Mouse (Mus musculus): ENCODE results near the gene Itpr2. TPM values are rescaled to one million over a fixed set of nuclear protein-coding genes. Genes with fewer than 3 reads are reported as not detected.

Itpr2 gene
- polyA plus RNA-seq, 1 experiment from 2014 or later: 4.1 TPM

DNA sequence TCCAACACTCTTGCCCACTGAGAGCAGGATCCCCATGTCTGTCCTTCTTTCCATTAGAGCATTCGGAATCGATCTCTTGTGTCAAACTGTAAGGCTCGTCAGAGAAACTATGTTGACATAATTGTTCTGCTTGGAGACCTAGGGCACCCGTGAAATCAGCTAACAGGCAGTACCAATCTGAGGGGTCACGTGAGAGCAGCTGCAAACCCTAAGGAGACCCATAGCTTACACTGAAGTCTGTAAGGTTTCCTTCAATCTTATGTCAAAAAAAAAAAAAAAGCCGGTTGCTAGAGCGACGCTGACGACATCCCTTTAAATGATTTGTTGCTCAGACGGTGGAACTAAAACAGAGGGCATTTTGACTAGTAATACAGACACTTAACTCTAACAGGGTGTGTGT lies 212.2 kb downstream of the Itpr2 start:
- Histone ChIP-seq H3K27me3 (replicated peaks) (no peaks in the 10 kb centered on the region), H3K9ac (no peak overlapping the region), H3K27ac (no peak overlapping the region), H3K4me2 (no peak overlapping the region), H3K4me1 (no peaks in the 10 kb centered on the region), H3K4me3 (no peak overlapping the region), H3K36me3 (no peaks in the 10 kb centered on the region), H3K9me3 (replicated peaks) (no peaks in the 10 kb centered on the region)
- no peak for ATAC-seq
- WGBS (ENCODE audit: insufficient replicate concordance): 72% methylated on average over 10 of the region's 10 CpGs

GRCm38 (mm10) chr6:146288266-146288665 lies 213.8 kb downstream of the Itpr2 start:
- Histone ChIP-seq H3K9ac (no peak overlapping the region), H3K4me2 (no peak overlapping the region), H3K4me1 (no peaks in the 10 kb centered on the region), H3K27ac (no peak overlapping the region), H3K4me3 (no peak overlapping the region), H3K9me3 (replicated peaks) (no peaks in the 10 kb centered on the region), H3K36me3 (no peaks in the 10 kb centered on the region), H3K27me3 (replicated peaks) (no peaks in the 10 kb centered on the region)
- no peak for ATAC-seq
- 64% methylated on average over 5 of the region's 5 CpGs for WGBS (ENCODE audit: insufficient replicate concordance)

DNA sequence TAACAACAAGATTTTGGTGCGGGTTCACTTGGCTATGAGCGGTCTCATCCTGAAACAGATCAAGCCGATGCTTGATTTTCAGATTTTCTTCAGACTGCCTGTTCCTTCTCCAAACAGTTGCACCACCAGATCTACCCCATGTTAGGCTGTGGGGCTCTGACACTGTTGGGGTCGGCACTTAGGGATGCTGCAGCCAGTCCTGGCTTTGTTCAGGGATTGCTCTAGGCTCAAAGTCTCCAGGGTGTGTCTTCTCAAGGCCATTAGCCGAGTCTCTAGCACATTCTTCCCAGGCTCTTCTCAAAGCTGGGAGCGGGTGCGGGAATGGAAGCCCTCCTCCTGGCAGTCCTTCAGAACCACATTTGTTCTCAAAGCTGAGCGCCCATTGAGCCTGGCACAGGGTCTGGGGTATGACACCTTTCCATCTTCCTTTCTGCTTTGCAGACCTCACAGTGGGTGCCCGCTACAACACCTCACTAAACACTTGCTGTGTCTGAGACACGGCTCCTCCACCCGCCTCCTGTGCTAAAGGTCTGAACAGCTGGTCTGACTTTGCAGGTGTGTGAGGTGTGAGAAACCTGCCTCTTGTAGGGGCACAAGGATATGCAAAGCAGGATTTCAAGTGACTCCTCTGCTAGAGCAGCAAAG lies 217.0 kb downstream of the Itpr2 start:
- no peaks in the 10 kb centered on the region for H3K9me3 ChIP-seq (replicated peaks)
- H3K27me3 ChIP-seq (replicated peaks): no peaks in the 10 kb centered on the region
- no peak overlapping the region for H3K4me3 ChIP-seq
- H3K9ac ChIP-seq: no peak overlapping the region
- H3K4me1 ChIP-seq: no peaks in the 10 kb centered on the region
- no peak overlapping the region for H3K27ac ChIP-seq
- no peak overlapping the region for H3K4me2 ChIP-seq
- WGBS (ENCODE audit: insufficient replicate concordance): 79% methylated on average over 11 of the region's 11 CpGs
- ATAC-seq: no peak
- H3K36me3 ChIP-seq: no peaks in the 10 kb centered on the region

- no peak for ATAC-seq
- H3K4me1 ChIP-seq: no peaks in the 10 kb centered on the region
- no peak overlapping the region for H3K9ac ChIP-seq
- no peak overlapping the region for H3K4me2 ChIP-seq
- H3K4me3 ChIP-seq: no peak overlapping the region
- no peaks in the 10 kb centered on the region for H3K27me3 ChIP-seq (replicated peaks)
- 60% methylated on average over 7 of the region's 7 CpGs for WGBS (ENCODE audit: insufficient replicate concordance)
- no peaks in the 10 kb centered on the region for H3K9me3 ChIP-seq (replicated peaks)
- H3K27ac ChIP-seq: no peak overlapping the region
- H3K36me3 ChIP-seq: no peaks in the 10 kb centered on the region
Measured at GRCm38 (mm10) chr6:146283981-146284380, 218.0 kb downstream of the Itpr2 start.

GRCm38 (mm10) chr6:146282061-146282659 lies 219.9 kb downstream of the Itpr2 start:
- H3K9me3 ChIP-seq (replicated peaks): no peaks in the 10 kb centered on the region
- no peaks in the 10 kb centered on the region for H3K4me1 ChIP-seq
- no peaks in the 10 kb centered on the region for H3K27me3 ChIP-seq (replicated peaks)
- WGBS (ENCODE audit: insufficient replicate concordance): 74% methylated on average over 7 of the region's 7 CpGs
- no peak overlapping the region for H3K27ac ChIP-seq
- ATAC-seq: no peak
- H3K36me3 ChIP-seq: no peaks in the 10 kb centered on the region
- H3K4me2 ChIP-seq: no peak overlapping the region
- no peak overlapping the region for H3K9ac ChIP-seq
- H3K4me3 ChIP-seq: no peak overlapping the region

- no peaks in the 10 kb centered on the region for H3K4me1 ChIP-seq
- no peak overlapping the region for H3K4me2 ChIP-seq
Measured at GRCm38 (mm10) chr6:146281176-146281899, 220.7 kb downstream of the Itpr2 start.

DNA sequence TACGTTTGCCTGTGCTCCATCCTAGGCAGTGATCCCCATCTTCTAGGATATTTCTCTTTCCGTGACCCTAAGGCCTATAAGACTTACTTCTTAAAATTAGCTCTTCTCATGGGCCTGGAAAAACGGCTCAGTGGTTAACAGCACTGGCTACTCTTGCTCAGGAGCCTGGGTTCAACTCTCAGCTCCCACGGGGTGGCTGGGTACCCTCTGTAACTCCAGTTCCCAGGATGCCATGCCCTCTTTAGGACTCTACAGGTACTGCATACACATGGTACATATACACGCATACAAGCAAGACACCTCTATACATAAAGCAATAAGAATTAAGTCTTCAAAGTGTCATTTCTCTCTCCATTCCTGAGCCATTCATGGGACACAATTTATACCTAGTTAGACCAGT lies 228.8 kb downstream of the Itpr2 start:
- H3K27ac ChIP-seq: no peak overlapping the region
- H3K9ac ChIP-seq: no peak overlapping the region
- no peaks in the 10 kb centered on the region for H3K36me3 ChIP-seq
- no peaks in the 10 kb centered on the region for H3K27me3 ChIP-seq (replicated peaks)
- H3K9me3 ChIP-seq (replicated peaks): no peaks in the 10 kb centered on the region; the same call in 1 of the 2 replicates
- WGBS (ENCODE audit: insufficient replicate concordance): 66% methylated on average over 5 of the region's 5 CpGs
- H3K4me1 ChIP-seq: peaks cover 9% of the 10 kb centered on the region; the same call in 1 of the 2 replicates
- no peak overlapping the region for H3K4me3 ChIP-seq
- H3K4me2 ChIP-seq: no peak overlapping the region
- no peak for ATAC-seq

More at GRCm38 (mm10) chr6:146281176-146281899, 220.7 kb downstream of the Itpr2 start:
- Histone ChIP-seq H3K27me3 (replicated peaks) (no peaks in the 10 kb centered on the region), H3K27ac (no peak overlapping the region), H3K9ac (no peak overlapping the region), H3K9me3 (replicated peaks) (no peaks in the 10 kb centered on the region), H3K4me3 (no peak overlapping the region), H3K36me3 (no peaks in the 10 kb centered on the region)
- ATAC-seq: no peak
- 80% methylated on average over 24 of the region's 24 CpGs for WGBS (ENCODE audit: insufficient replicate concordance)

GRCm38 (mm10) chr6:146272253-146273036 lies 229.6 kb downstream of the Itpr2 start:
- Histone ChIP-seq H3K27ac (no peak overlapping the region), H3K27me3 (replicated peaks) (no peaks in the 10 kb centered on the region), H3K4me2 (no peak overlapping the region), H3K4me3 (no peak overlapping the region), H3K9me3 (replicated peaks) (no peaks in the 10 kb centered on the region; the same call in 1 of the 2 replicates), H3K36me3 (no peaks in the 10 kb centered on the region), H3K4me1 (peaks cover 9% of the 10 kb centered on the region; the same call in 1 of the 2 replicates), H3K9ac (no peak overlapping the region)
- WGBS (ENCODE audit: insufficient replicate concordance): 63% methylated on average over 5 of the region's 5 CpGs
- ATAC-seq: no peak

GRCm38 (mm10) chr6:146270776-146271533 lies 231.1 kb downstream of the Itpr2 start:
- Histone ChIP-seq H3K4me1 (peaks cover 9% of the 10 kb centered on the region; the same call in 1 of the 2 replicates), H3K27me3 (replicated peaks) (no peaks in the 10 kb centered on the region), H3K36me3 (no peaks in the 10 kb centered on the region), H3K4me3 (no peak overlapping the region), H3K9ac (no peak overlapping the region), H3K9me3 (replicated peaks) (no peaks in the 10 kb centered on the region; the same call in 1 of the 2 replicates), H3K27ac (no peak overlapping the region), H3K4me2 (no peak overlapping the region)
- peak; percentile 87 for ATAC-seq
- 51% methylated on average over 12 of the region's 12 CpGs for WGBS (ENCODE audit: insufficient replicate concordance)

GRCm38 (mm10) chr6:146270162-146270561 lies 231.9 kb downstream of the Itpr2 start:
- no peak for ATAC-seq
- Histone ChIP-seq H3K27me3 (replicated peaks) (no peaks in the 10 kb centered on the region), H3K27ac (no peak overlapping the region), H3K36me3 (no peaks in the 10 kb centered on the region), H3K4me1 (peaks cover 9% of the 10 kb centered on the region; the same call in 1 of the 2 replicates), H3K4me3 (no peak overlapping the region), H3K9ac (no peak overlapping the region), H3K9me3 (replicated peaks) (no peaks in the 10 kb centered on the region; the same call in 1 of the 2 replicates), H3K4me2 (no peak overlapping the region)
- WGBS (ENCODE audit: insufficient replicate concordance): 46% methylated on average over 5 of the region's 5 CpGs

GRCm38 (mm10) chr6:146269291-146269690 lies 232.7 kb downstream of the Itpr2 start:
- Histone ChIP-seq H3K4me2 (no peak overlapping the region), H3K4me1 (peaks cover 9% of the 10 kb centered on the region; the same call in 1 of the 2 replicates), H3K27ac (no peak overlapping the region), H3K9me3 (replicated peaks) (no peaks in the 10 kb centered on the region; the same call in 1 of the 2 replicates), H3K36me3 (no peaks in the 10 kb centered on the region), H3K9ac (no peak overlapping the region), H3K4me3 (no peak overlapping the region), H3K27me3 (replicated peaks) (no peaks in the 10 kb centered on the region)
- WGBS (ENCODE audit: insufficient replicate concordance): 85% methylated on average over 5 of the region's 5 CpGs
- ATAC-seq: no peak

Measured in liver, embryonic 12.5 days (tissue).